In the genomic region with DNA sequence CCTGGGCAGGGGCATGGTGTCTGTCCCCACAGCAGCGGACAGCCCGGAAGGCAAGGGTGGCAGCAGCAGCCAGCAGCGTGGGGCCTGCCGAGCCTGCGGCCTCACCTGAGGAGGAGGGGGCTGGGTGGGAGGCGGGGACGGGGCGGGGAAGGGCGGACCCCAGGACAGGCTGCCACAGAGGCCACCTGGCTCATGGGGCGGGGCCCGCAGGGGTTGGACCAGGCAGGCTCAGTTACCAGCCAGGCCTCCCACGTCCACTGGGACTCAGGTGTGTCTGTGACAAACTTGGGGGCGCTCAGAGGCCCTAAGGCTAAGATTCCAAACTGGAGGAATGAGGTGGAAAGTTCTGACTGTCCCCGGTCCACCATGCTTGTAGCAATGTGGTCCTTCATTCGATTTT, we compare ENCODE assay signal across 9 mouse cellular contexts. TPM values are rescaled to one million over a fixed set of nuclear protein-coding genes. Genes with fewer than 3 reads are reported as not detected.
A peak's percentile ranks its signal among the peaks of the same experiment; 100 is the strongest.
DNase-seq lines count a peak whose midpoint lies in the region; TF ChIP-seq lines count a peak whose summit lies in the region.
"Had no signal": no experiment of that assay in that cellular context is flagged by ENCODE, and none has a peak within 500 bp of the region (broad histone marks: within the 10 kb centered on the region; RNA-seq: fewer than 3 reads in every experiment).

Gene Hpn, minus strand, starts transcription at position 109 of the 400 bp plus-strand sequence.

- intact Hi-C loops in gastrocnemius, postnatal 14 days (cut with DNase I; ENCODE audit: low total_unique reads), result no loop called here

- 15% methylated on average over 15 of the region's 15 CpGs for WGBS in embryonic facial prominence, embryonic 10.5 days
- 38% methylated on average over 14 of the region's 15 CpGs for WGBS in lung, adult 2 months

- H3K4me1 ChIP-seq in embryonic facial prominence, embryonic 10.5 days, result peaks cover 47% of the 10 kb centered on the region
- H3K4me1 ChIP-seq in lung, adult 2 months (ENCODE audit: control insufficient read depth, insufficient read depth, low read length), result peaks cover 6% of the 10 kb centered on the region; the same call in 1 of the 2 replicates

- H3K9me3 ChIP-seq in embryonic facial prominence, embryonic 10.5 days, result no peaks in the 10 kb centered on the region

- H3K27me3 ChIP-seq in embryonic facial prominence, embryonic 10.5 days (replicated peaks; ENCODE audit: low read depth, poor library complexity, severe bottlenecking), result 0 out of 2 replicates have a peak, but pooled peaks cover 4% of the 10 kb centered on the region
- H3K27me3 ChIP-seq: CH12.LX had no signal

- TF ChIP-seq POLR2A in lung, adult 2 months (IDR thresholded peaks at IDR 0.05; ENCODE audit: borderline replicate concordance, extremely low read depth, low read depth, low read length), result no peak; the same call in 1 of the 2 replicates

- no peaks in the 10 kb centered on the region for H3K36me3 ChIP-seq in embryonic facial prominence, embryonic 10.5 days (replicated peaks)

- DNase-seq in gastrocnemius, adult 8-10 months (ENCODE audit: low spot score in 2 of 2), result peak in 1 of 2 experiments; percentile 10
- DNase-seq in gastrocnemius, postnatal 14 days, result no peak
- DNase-seq in embryonic facial prominence, embryonic 10.5 days (ENCODE audit: low spot score), result peak; percentile 62
- DNase-seq in kidney, adult 9 months, result peak; percentile 93
- DNase-seq in lung, adult 2 months, result no peak
- no peak for DNase-seq in adipocyte (ENCODE audit: low spot score)
- DNase-seq in urinary bladder, adult 2 months (ENCODE audit: low spot score), result no peak
- DNase-seq in right cerebral cortex, postnatal 25 days, result no peak

- H3K27ac ChIP-seq in embryonic facial prominence, embryonic 10.5 days (replicated peaks), result peak within 1 kb of the TSS; percentile 77

- peak within 1 kb of the TSS; percentile 30 for H3K4me3 ChIP-seq in embryonic facial prominence, embryonic 10.5 days
- no peak within 1 kb of the TSS for H3K4me3 ChIP-seq in lung, adult 2 months (replicated peaks; ENCODE audit: extremely low read depth, low read depth, low read length)

- no peak for TF ChIP-seq CTCF in lung, adult 2 months (IDR thresholded peaks at IDR 0.05; ENCODE audit: insufficient read depth, low read length)

RNA-seq across cellular contexts. Expression of gene Hpn, which starts in this region (rescaled TPM):
- 10 to 100 TPM; 15.2 to 21.0 (median 17.7) TPM for total RNA-seq in gastrocnemius, adult 8-10 months (2022)
- 1 to 10 TPM; 7.6 to 9.6 TPM for total RNA-seq in gastrocnemius, postnatal 14 days (2021)
- 4.0 and 4.3 TPM in 2 replicates for polyA plus RNA-seq in embryonic facial prominence, embryonic 10.5 days (2016; fragmentation: Nextera tagmentation; extraction: Ambion mirVana)
- 30.1 and 34.5 TPM in 2 replicates for polyA plus RNA-seq in lung, adult 2 months (2012; rRNA removed)
- polyA plus RNA-seq in urinary bladder, adult 2 months (2012; rRNA removed), result 2.2 and 2.7 TPM in 2 replicates

Comparison
In these comparisons a context has a peak if more than half of its experiments do, and no peak if none do; other contexts are left out.
1. DNase-seq: peak in embryonic facial prominence, embryonic 10.5 days (single experiment) and kidney, adult 9 months (single experiment); none in gastrocnemius, postnatal 14 days (single experiment), lung, adult 2 months (single experiment), adipocyte (single experiment), urinary bladder, adult 2 months (single experiment) and right cerebral cortex, postnatal 25 days (single experiment).